Mouse (Mus musculus) v-Abl transformed pro-B cells (cell line): ENCODE results near the gene Rbm17.

Experiments
- in situ Hi-C, 2 experiments: fragments of 400-800 bp; cut with MboI; formaldehyde crosslinking; loops; one replicate each; pipeline ENCODE4 v1.15.1; 2025; ENCODE audit not compliant: unreplicated experiment in 2 of 2

The Rbm17 gene

GRCm38 (mm10) chr2:11553471-11554400, 50.2 kb downstream of the Rbm17 start, which contains the start of gene Pfkfb3:
Gene Pfkfb3, minus strand, starts transcription at chr2:11554077.
- in situ Hi-C loops, result loop anchor here in 1 of 2 experiments (10.0 to 25.0 kb wide), 2 partner anchors 379 to 759 kb away; partner anchors contain the start of genes Itga8 and Prkcq

GRCm38 (mm10) chr2:11552966-11553451, 50.9 kb downstream of the Rbm17 start:
- in situ Hi-C loops, result loop anchor here in 1 of 2 experiments (10.0 to 25.0 kb wide), 2 partner anchors 378 to 759 kb away; partner anchors contain the start of genes Itga8 and Prkcq

- in situ Hi-C loops, result loop anchor here in 1 of 2 experiments (10.0 to 25.0 kb wide), 2 partner anchors 378 to 760 kb away; partner anchors contain the start of genes Itga8 and Prkcq
These were observed 51.6 kb downstream of the Rbm17 start for GRCm38 (mm10) chr2:11552297-11552821.

GRCm38 (mm10) chr2:11551726-11552125, 52.2 kb downstream of the Rbm17 start:
- in situ Hi-C loops, result loop anchor here in 1 of 2 experiments (10.0 to 25.0 kb wide), 2 partner anchors 377 to 761 kb away; partner anchors contain the start of genes Itga8 and Prkcq

GRCm38 (mm10) chr2:11548508-11548907, 55.4 kb downstream of the Rbm17 start:
- in situ Hi-C loops, result no loop called here

- in situ Hi-C loops, result no loop called here
These were observed 56.3 kb downstream of the Rbm17 start for GRCm38 (mm10) chr2:11547609-11548008.

- in situ Hi-C loops, result no loop called here
These were observed 57.9 kb downstream of the Rbm17 start for GRCm38 (mm10) chr2:11546091-11546490.

- in situ Hi-C loops, result no loop called here
These were observed 58.6 kb downstream of the Rbm17 start for GRCm38 (mm10) chr2:11545380-11545779.

- in situ Hi-C loops, result loop anchor here (5.0 kb wide), 2 partner anchors 207 to 212 kb away; no protein-coding TSS in a partner anchor
These were observed 59.6 kb downstream of the Rbm17 start for GRCm38 (mm10) chr2:11544342-11544741.

GRCm38 (mm10) chr2:11543158-11543557, 60.8 kb downstream of the Rbm17 start:
- in situ Hi-C loops, result loop anchor here (5.0 kb wide), 2 partner anchors 206 to 211 kb away; no protein-coding TSS in a partner anchor

- in situ Hi-C loops, result loop anchor here (5.0 kb wide), 2 partner anchors 205 to 210 kb away; no protein-coding TSS in a partner anchor
These were observed 61.3 kb downstream of the Rbm17 start for GRCm38 (mm10) chr2:11542640-11543039.

- in situ Hi-C loops, result loop anchor here (5.0 kb wide), 2 partner anchors 205 to 210 kb away; no protein-coding TSS in a partner anchor
These were observed 61.8 kb downstream of the Rbm17 start for GRCm38 (mm10) chr2:11542121-11542520.

GRCm38 (mm10) chr2:11541528-11541927, 62.4 kb downstream of the Rbm17 start:
- in situ Hi-C loops, result loop anchor here (5.0 kb wide), 2 partner anchors 204 to 209 kb away; no protein-coding TSS in a partner anchor

- in situ Hi-C loops, result no loop called here
These were observed 68.0 kb downstream of the Rbm17 start for GRCm38 (mm10) chr2:11535966-11536365.
